Mouse (Mus musculus) thymus, postnatal 25 days (tissue): ENCODE measurements around the gene Zfp952.
"Not testable (repeated sequence)": the region's sequence is repeated elsewhere in the genome, so short reads cannot be mapped to it uniquely, and the experiment has no call there.

Source experiments
- DNase-seq: peaks from one replicate; pipeline ENCODE4 v3.0.0; 2022

Gene Zfp952

DNA sequence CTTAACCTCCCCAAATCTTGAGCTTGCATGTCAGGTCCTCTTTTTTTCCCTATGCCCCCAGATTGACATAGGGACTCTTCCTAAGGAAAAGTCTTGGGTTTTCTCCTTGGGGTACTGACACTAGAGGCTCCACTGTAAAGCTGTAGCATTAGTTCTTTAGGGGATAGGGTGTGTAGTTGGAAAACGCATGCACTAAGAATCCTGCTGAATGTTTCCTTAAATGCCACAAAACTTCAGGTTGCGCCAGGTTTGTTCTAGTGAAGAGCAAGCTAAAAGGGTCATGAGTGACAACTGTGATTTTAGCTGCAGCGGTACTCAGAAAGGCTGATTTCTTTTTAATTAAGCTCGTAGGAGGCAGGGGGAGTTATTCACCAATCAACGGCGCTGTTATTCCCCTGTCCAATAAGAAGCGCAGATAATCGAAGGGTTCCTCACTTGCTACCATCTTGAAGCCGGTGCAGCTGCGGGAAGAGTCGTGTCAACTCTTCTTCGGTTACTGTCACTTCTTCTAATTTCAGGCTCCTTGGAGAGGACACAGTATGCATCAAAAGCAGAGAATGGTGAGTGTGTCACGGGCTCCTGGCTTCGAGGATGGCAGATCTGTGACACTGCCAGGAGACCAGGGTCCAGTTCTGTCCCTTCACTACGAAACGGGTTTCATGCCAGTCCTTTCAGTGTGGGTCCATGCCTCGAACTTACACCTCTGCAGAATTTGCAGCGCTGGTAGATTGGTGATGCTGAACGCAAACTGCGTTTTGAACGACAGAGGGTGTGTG is at the start of gene Zfp952:
Gene Zfp952, plus strand, starts transcription at position 431 of the 776 bp plus-strand sequence.
- DNase-seq = peak; percentile 83

DNA sequence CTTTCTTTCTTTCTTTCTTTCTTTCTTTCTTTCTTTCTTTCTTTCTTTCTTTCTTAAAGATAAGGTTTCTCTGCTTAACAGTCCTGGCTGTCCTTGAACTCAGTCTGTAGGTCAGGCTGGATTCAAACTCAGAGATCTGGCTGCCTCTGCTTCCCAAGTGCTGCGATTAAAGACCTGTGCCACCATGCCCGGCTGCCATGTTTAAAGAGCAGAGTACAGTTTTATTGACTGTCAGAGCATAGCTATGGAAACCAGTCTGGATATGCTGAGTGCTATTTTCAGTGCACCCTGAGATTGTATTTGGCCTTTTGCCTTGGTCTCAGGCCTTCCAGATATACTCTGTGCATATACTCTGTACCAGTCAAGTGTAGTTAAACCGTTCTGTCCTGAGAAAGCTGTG is 49.3 kb upstream of the Zfp952 start:
- DNase-seq = no peak

DNA sequence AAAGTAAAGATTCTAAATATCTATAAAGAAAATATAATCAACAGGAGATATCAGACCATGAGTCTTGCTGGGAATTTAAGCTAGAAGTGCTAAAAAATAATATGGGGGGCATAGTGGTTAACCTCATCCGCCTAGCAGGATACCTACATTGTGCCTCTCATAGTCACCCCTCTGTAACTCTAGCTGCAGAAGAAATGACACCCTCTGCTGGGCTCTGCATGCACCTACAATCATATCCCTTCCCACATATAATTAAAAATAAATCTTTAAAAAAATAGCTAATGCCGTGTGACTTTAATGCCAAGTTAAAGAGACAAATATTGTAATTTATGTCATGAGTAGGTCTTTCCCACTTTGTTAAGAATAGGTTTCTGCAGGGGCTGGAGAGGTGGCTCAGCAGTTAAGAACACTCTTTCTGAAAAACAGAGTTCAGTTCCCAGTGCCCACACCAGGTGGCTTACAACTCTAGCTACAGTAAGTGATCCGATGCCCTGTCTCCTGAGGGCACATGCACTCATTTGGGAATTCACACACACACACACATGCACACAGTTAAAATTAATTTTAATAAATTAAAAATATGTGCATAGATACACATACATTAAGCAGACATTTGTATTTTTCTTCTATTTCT is 48.4 kb upstream of the Zfp952 start:
- DNase-seq = no peak

DNA sequence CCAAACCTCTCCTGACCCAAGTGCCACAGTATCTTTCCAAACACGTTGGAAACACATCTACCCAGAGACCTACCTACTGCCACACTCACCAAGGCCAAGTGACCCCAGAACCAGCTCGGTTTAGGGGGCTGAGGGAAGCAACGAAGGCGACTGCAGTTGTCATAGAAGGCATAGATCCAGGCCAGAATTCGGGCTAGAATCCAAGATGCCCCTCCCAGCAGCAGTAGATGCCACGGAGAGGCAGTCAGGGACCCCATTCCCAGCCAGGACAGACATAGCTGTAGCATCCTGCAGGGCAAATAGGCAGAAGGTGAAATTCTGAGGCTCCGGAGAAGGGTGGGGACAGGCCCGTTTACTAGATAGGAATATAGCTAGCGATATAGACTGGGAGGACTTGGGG is 46.2 kb upstream of the Zfp952 start:
- no peak for DNase-seq

DNA sequence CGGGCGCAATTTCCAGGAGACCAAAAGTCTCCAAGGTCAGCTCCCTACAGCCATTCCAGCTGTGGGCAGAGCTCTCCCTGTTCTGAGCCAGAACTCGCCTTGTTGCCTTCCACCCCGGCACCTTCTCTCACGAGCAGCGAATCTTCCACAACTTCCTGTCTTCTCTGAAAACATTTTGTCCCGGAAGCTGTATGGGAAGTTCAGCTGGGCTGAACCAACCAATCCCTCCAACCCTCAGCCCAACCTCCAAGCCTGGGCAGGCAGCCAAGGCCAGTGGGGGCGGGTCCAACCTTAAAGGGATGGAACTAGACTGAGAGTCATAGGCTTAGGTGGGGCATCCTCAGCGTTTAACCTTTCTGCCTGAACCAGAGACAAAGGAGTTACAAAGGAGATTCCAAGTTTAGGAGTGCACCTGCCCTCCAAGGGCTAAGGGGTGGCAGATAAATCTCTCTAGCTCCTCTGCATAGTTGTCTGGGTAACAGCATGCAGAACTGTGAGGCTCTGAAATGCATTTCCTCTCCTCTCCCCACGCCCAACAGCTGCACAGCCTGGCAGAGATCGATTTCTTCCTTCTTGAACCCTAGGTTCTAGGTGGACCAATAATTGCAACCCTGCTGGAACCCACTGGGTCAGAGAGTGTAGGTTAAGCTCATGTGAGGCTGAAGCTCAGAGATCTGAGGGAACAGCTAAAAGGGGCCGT is 45.6 kb upstream of the Zfp952 start, which contains the start of gene Cyp4f13:
Gene Cyp4f13, minus strand, starts transcription at position 188 of the 700 bp plus-strand sequence.
- peak; percentile 94 for DNase-seq

DNA sequence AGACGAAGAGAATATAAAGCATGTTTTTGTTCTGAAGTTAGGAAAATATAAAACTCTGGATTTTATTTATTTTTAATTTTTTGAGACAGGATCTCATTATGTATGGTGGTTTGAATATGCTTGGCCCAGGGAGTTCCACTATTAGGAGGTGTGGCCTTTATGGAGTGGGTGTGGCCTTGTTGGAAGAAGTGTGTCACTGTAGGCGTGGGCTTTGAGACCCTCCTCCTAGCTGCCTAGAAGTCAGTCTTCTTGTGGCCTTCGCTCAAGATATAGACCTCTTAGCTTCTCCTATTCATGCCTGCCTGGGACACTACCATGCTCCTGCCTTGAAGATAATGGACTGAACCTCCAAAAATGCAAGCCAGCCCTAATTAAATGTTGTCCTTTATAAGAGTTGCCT is 42.8 kb upstream of the Zfp952 start:
- DNase-seq = no peak

DNA sequence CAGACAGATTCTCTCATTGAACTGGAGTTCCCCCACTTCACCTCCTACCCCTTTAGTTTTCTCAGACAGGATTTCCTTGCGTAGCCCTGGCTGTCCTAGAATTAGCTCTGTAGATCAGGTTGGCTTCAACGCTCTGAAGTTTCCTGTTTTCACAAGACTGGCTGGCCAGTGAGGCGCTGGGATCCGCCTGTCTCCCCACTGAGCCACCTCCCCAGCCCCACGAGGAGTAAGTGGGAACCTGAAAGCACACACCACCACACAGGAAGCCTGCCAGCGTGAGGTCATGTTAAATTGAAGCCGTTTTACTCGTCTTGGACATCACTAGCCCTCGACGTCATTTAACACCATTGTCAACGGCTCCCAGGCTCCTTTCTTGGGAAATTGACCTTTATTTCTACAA is 41.9 kb upstream of the Zfp952 start:
- no peak for DNase-seq

DNA sequence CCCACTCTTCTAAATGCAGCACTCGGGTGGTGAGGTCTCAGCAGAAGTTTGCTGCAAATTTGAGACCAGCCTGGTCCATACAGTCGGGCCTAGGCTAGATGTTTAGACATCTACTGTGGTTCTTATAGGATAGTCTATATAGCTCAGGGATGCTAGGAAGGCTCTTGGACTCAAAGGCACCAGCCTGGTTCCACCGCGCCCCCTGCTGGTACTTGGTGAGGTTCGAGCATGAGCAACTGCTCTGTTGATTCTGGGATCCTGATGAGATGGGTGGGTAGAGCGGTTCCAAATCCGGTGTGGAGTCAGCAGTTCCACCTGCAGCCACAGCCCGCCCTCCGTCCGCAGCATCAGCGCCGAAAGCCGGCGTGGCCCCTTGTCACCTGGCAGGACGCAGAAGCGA is 41.5 kb upstream of the Zfp952 start:
- peak; percentile 80 for DNase-seq

DNA sequence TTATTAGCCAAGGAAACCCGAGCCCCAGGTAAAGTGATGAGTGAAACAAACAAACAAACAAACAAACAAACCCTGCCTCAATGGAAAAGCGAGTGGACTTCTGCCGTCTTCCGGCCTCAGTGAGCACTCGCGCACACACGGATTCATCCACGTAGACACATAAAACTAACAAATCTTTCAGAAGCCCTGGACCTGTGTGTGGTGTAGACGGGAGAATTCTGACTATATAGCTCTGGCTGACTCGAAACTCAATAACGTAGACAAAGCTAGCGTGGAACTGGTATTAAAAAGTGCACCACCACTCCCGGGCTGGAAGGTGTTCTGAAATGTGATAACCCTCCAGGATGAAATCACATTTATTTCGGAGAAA is 27.7 kb upstream of the Zfp952 start:
- no peak for DNase-seq

DNA sequence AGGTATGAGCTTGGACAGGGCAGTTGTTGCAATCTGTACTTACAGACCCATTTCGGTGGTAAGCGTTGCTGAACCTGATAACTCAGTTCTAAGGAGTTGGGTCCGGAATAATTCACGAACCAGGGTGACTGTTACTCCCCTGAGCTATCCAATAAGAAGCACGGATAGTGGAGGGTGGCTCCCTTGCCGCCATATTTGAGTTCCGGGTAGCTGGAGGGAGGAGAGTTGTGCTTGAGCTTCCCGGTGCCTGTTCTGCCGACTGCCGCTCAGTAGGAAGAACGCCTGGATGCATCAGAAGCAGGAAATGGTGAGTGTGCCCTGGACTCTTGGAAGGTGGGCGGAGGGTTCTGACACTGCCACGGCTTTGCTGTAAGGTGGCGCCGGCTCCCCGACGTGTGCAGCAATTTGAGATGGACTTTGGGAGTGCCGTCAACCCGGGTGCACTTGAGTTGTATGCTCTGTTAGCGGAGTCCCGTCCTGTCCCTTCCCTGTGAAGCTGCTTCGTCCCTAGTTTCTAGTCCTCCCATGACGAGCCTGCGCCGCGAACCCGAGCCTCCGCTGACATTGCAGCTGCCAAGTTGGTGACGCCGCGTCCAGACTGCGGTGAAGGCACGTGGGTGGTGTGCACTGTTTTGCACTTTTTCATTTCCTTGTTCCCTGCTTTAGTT is 27.2 kb upstream of the Zfp952 start, which contains the start of gene Zfp472:
Gene Zfp472, plus strand, starts transcription at position 192 of the 668 bp plus-strand sequence.
- peak; percentile 91 for DNase-seq

DNA sequence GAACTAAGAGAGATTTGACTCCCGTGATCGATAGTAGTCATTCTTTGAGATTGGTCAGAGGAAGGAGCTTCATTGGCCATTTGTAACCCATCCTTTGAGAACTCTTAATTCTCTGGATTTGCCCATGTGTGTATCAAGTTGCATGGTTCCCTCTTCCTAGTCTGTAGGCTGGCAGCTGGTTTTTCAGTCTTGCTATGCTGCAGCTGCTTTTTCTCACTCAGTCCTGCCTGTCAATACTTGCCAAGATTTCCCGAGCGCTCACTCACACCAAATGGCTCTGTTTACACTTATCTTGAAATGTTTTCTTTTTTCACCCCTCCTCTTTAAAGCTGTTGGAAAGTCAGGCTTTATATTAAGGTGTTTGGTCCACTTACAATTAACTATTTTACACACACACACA is 11.6 kb upstream of the Zfp952 start:
- DNase-seq = no peak

DNA sequence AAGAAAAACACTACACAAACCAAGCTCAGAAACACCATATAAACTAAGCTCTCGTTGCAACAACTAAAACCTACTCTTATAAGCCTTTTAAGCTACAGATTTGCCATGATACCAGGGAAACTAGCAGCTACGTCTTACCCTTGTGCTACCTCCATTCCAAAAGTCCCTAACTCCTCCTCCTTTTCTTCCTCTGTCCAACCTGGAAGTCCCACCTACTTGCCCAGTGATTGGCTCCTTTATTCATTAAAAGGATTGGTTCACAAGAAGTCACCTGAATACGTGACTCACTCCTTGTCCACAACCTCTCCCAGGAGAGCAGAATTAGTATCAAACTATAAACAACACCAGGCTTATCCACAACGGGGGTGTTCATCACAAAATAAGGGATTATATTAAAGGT is 6.6 kb upstream of the Zfp952 start:
- DNase-seq = no peak

DNA sequence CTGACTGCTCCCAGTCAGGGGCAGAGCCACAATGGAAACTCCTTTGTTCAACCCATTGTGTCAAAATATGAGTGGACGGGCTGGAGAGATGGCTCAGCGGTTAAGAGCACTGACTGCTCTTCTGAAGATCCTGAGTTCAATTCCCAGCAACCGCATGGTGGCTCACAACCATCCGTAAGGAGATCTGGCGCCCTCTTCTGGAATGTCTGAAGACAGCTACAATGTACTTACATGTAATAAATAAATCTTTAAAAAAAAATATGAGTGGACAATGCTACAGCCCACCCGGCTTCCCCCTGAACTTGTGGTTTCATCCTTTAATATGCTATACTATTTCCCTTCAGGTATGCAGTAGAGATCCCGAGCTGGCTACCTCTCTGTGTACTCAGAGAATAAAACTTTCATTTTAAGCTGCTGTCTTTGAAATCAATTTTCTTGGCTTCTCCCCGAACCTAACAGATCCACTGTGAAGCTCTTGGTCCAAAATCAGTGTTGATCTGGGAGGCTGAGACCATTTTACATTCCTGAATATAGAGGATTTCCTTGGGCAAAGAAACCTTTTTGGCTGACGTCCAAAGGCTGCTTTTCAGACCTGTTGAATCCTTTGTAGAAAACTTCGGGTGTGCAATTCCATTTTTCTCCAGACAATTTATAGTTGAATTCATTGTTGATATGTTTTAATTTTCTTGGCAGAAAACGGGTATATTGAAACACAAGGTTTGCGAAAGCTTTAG is 797 bp upstream of the Zfp952 start:
- DNase-seq = peak; percentile 25

DNA sequence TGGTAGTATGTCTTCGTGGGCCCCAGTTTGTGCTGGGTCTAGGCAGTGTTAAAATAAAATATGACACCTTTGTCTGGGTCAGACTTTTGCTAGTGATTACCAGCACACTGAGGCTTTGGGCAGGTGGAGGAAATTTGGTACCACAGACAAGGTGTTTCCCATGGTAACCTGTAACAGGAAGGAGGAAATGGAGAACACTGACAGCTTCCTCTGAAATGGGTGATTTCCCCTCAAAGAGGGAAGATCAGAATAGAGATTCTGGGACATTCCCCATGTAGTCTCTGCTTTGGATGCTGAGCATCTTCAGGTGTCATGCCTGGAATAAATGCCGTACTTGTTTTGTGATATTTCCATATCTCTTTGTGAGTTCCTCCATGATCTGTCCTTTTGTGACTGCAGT is 5.6 kb downstream of the Zfp952 start:
- DNase-seq = no peak

DNA sequence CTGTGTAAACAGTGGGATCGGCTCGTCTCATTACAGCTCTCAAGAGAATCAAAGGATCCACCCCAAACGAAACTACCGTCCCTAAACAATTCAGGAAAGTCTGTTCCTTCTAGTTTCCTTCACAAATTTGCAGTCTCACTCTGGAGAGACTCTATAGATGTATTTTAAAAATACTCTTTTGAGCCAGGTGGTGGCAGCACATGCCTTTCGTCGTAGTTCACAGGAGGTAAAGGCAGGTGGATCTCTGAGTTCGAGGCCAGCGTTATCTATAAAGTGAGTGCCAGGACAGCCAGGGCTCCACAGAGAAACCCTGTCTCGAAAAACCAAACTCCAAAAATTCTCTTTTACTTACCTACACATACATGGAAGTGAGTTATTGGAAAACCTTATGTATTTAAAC is 15.4 kb downstream of the Zfp952 start:
- DNase-seq = peak; percentile 26

DNA sequence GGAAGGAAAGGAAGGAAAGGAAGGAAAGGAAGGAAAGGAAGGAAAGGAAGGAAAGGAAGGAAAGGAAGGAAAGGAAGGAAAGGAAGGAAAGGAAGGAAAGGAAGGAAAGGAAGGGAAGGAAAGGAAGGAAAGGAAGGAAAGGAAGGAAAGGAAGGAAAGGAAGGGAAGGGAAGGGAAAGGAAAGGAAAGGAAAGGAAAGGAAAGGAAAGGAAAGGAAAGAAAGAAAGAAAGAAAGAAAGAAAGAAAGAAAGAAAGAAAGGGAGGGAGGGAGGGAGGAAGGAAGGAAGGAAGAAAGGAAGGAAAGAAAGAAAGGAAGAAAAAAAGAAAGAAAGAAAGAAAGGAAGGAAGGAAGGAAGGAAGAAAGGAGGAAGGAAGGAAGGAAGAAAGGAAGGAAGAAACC is 27.5 kb downstream of the Zfp952 start:
- DNase-seq = not testable (repeated sequence)

DNA sequence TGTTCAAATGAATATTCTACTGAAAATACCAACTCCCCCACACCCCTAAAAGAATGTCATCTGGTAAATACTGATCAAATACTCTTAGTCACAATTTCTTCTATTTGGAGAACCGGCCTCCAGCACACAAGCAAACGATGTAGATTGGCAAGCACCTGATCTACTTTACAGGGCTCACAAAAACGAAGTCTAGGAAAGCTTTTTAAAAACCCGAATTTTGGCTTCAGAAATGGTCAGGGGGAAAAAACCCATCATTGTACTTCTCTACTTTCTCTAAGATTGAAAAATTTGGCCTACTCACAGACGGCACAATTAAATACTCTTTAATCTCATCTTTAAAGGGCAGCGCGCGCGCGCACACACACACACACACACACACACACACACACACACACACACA is 39.4 kb downstream of the Zfp952 start:
- DNase-seq = peak; percentile 8

DNA sequence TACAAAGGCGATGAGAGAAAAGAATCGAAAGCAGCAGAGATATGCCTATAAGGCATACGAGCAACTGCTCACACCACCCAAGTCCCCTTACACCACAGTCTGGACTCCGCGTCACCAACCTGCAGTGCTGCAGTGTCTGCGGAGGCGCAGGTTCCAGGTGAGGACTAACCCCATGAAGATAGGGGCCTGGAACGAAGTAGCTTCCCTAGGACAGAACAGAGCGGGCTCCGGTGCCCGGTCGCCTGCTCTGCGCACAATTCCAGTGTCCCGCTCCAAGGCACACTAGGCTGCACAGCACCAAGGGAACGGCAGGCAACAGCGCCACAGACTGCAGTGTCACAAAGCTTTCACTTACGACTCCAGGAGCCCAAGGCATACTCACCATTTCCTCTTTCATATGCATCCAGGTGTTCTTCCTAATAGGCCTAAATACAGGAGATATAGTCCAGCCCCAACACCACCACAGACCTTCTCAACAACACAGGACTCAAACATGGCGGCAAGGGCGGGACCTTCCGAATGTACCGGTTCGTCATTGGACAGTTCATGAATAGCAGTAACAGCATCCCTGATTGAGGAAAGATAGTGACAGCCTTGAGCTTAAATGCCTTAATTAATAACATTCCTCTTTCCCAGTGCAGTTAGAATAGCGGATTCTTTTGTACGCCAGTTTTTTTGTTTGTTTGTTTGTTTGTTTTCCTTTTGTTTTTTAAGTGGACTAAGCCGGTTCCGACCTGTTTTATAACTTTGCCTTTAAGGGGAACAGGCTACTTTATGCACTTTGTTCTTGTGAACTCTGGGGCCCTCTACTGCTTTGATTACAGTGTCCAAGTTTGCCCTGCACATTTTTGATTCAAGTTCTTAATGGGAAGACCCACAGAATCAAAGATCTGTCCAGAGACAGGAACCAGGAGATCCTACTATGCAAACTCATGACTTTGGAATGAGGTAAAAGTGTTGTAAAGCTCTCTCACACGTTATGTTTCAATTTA is 40.3 kb downstream of the Zfp952 start, which contains the start of gene Zfp763:
Gene Zfp763, minus strand, starts transcription at position 503 of the 992 bp plus-strand sequence.
- peak; percentile 72 for DNase-seq
